Mouse (Mus musculus) lung, adult 2 months (tissue): ENCODE measurements around the gene Med26.

Experiments
- CTCF ChIP-seq: fragments of 200-500 bp; IDR thresholded peaks from 2 replicates; pipeline ENCODE4 v1.5.1; 2011; ENCODE audit warnings: mild to moderate bottlenecking, low read length, control low read depth; ENCODE audit not compliant: insufficient read depth
- POLR2A ChIP-seq: fragments of 200-500 bp; IDR thresholded peaks from 2 replicates; pipeline ENCODE4 v1.6.1; 2011; ENCODE audit warnings: low read depth, mild to moderate bottlenecking, control low read depth, low read length, borderline replicate concordance; ENCODE audit errors: extremely low read depth

DNA sequence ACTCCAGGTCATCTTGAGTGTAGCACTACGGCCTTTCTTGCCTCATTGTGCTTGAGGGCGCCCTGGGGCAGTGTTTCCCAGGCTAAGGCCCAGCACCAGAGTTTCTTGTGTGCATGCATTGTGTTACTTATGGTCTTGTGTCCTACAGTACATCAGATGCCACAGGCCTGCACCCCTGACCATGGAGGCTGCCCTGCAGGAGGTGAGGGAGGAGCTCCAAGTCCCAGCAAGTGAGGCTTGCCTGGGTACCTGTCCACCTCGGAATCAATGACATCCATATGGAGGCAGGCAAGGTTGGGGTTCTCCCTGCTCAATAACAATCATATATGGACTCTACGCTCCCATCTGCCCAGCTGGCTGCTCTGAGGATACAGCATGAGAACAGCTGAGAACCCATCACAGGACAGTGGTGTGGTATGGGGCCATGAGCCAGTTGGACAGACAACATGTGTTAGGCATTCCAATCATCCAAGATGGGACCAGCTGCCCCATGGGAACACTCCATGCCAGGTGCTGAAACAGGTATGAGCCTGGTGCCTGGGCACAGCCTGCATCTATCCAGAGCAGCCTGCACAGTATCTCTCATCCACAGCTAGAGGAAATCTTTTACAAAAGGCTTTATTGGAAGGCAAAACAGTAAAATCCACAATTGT is 88.1 kb downstream of the Med26 start:
- TF ChIP-seq POLR2A: no peak
- no peak for TF ChIP-seq CTCF
